Mouse (Mus musculus): Measurements from ENCODE around the gene Plpp3.

Plpp3 gene

DNA sequence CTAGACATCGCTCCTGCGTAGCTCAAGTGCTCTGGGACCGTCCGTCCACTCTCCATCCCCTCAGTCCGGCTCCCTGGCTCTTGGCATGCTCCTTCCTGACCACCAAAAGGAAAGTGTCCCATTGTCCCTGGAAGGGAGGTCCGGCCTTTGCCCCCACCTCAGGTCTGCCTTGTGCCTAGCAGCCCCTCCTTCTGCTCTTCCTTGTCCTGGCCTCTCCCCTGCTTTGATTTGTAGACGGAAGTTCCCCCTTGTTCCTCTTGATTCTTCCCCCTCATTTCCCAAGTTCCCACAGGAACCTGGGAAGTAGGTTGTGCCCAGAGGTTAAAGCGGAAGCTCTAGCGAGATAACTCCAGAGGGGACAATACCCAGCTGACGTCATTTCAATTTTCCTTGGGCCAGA, 61.1 kb downstream of the Plpp3 start:
- DNase-seq (ENCODE audit: extremely low spot score): no peak

DNA sequence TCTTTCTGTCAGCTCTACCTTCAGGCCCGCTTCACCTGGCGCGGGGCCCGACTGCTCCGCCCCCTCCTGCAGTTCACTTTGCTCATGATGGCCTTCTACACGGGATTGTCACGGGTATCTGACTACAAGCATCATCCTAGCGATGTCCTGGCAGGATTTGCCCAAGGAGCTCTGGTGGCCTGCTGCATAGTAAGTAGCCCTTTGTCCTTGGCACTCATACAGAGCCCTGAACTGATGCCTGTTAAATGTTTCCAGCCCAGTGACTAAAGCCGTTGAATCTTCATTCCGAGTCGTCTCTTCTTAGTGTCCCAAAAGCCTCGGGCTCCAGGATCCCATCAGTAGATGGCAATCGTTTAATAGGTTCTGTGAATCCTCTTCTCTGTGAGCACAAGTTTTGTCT, 62.2 kb downstream of the Plpp3 start:
- DNase-seq (ENCODE audit: extremely low spot score): no peak

DNA sequence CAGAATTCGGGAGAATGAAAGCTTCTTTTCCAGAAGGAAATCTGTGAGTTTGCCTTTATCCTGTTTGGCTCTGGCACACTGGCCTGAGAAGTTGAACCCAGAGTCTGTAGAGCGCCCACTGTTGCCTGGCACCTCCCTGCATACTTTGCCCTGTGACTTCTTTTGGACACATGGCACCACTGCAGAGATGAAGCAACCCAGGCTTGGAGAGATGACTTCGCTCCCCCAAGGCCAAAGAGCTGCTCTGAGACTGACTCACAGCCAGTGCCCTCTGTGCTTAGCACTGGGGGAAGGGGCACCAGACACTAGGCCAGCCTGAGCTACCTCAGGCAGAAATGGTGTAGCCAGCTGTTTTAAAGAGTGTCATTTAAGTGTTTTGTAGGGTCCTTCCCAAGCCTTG, 63.7 kb downstream of the Plpp3 start:
- no peak for DNase-seq (ENCODE audit: extremely low spot score)

DNA sequence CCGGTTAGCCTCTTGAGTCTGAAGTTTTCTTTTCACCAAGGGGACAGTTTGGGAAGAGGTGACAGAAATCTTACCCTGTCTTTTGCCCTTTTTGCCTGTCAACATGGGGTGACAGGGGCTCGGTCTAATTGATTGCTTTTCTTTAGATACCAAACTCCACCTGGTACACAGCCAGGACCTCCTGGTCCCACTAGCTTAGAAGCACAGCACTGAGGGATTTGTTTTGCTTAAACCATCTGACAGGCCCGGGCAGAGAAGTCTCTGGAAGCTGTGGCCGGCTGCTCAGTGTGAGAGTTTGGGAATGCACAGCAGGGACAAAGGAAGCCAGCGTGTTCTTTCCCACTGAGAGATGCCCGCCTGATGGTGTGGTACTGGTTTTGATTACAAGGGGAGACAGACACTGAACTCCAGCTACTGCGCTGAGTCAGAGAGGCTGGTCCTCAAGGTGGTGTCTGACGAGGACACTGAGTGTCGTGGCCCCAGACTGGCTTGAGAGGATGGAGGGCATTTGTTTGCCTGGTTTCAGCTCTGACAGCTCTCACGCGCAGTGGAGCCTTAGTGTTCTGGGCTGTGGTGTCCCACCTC, 64.2 kb downstream of the Plpp3 start:
- DNase-seq (ENCODE audit: extremely low spot score): no peak

DNA sequence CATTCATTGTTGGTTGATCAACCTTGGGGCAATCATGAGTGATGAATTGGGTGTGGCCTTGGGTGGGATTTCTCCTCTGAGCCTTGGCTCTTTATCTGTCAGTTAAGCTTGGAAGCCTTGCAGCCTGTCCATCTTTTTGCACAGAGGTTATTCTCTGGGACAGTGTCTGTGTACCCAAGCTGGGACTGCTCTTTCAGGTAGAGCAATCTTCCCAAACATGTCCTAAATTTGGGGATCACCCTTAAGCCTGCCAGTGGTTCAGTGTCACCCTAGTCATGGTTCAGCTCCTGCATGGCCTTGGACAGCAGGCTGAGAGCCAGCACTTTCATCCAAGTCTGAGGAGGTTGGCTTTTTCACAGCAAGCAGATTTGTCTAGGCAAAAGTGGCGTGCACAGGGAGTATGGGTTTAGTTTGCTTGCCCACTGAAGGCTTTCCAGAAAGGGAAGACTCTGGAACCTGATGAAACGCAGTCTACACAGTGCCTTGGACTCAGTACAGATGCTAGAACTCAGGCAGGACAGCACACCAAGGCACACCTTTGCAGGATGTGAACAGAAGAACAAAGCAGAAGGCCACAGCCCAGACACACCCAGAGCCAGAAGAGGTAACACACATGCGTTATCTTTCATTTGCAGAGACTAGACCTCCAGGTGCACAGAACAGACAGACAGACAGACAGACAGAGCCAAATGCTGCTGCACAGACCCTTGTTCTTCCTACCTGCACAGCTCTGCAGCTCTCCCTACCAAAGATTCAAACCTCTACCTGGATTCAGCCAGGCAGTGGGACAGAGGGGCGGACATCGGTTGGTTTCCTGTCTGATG, 66.2 kb downstream of the Plpp3 start:
- DNase-seq (ENCODE audit: extremely low spot score): no peak

DNA sequence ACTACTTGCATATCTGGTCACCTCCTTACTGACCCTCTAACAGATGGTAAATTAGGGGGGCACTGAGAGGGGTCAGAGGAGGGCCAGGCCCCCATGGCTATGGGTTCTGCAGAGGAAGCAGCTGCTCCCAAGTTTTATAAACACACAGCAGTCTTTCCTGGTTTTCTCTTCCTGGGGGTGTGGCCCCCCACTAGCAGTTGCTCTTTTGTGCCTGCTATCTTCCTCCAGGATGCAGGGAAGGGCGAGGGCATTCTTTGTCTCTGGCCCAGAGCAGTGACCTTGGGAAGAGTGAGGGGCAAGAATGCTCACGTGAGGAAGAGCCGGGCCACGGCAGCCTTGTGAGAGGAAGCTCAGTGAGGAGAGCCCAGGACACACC, 66.8 kb downstream of the Plpp3 start:
- DNase-seq (ENCODE audit: extremely low spot score): no peak

DNA sequence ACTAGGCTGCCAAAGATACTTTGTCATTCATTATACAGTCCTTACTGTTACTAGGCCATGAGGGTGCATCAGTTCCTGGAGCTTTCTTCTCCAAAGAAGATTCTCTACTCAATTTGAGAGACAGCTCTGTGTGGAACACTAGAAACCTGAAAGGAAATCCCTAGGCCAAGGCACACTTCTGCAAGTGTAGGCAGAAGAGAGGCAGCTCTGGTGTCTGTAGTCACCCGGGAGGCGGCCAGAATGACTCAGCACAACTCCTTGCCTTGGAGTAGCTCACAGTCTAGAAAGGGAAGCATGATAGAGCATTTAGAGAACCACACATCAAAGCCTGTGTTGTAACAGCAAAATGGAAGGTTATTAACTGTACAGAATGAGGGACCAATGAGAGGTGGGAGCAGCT, 68.4 kb downstream of the Plpp3 start:
- DNase-seq (ENCODE audit: extremely low spot score): no peak

DNA sequence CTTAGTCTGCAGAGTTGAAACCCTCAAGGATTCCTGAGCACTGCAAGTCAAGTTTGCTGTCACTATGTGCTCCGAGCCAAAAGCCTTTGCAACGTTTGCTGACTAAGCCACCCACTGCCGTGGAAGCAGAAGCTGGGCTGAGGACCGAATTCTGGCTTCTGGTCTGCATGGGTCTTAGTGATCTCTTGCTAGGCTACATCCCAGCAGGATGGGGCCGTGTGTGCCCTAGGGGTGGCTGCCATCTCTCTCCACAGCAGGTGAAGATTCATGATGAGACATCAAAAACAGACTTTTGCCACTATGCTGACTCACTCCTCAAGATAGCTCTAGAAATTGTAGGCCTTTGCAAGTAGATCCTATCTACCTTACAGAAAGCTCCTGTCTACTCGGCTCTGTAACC, 69.2 kb downstream of the Plpp3 start:
- DNase-seq (ENCODE audit: extremely low spot score): no peak

DNA sequence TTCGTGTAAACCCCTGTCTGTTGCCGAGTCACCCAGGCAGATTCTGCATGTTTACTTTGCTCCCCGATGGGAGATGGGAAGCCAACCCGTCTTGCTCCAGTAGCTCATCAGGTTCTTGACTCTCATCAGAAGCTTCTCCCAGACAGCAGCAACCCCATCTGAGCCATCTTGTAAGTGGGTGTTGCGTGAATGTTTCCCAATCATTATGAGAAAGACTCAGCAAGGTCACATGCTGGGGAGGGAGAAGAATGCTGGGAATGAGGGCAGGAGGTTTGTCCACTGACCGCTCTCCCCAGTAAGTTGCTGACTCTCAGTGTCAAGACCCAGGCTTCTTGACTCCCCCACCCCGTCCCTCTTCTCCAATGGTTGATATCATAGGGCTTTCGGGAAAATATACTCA, 73.0 kb downstream of the Plpp3 start:
- DNase-seq (ENCODE audit: extremely low spot score): no peak

DNA sequence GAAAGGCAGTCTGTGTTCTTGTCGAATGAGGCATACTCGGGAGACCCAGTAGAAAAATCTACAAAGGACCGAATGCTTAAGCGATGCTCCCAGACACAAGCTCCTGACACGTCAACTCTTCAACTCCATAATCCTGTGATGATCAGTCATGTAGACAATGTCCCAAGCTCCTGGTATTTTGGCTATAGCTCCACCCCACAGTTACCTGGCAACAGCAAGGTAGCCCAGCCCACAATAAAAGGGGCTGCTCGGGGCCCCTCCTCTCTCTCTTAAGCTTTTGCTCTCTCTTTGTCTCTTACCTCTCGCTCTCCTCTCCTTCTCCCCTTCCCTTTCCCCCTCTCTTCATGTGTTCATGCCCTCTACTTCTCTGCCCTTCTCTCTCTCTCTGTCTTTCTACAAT, 83.1 kb downstream of the Plpp3 start:
- DNase-seq (ENCODE audit: extremely low spot score): no peak

DNA sequence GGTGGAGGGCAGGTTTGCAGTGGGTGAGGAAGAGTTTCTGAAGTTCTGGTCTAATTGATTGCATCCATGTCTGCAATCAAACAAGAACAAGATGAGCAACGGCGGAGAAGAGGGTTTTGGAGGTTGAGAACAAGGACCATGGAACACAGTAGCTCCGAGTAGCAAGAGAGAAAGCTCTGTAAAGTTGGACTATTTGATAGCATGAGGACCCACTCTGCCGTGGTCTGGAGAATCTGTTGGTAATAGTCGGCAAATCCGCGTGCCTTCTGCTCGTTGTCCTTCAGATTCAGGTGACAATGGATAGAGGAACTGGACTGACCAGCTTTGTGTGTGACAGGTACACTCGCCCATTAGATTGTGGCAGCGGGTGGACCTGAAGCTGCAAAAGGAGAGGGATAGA, 87.8 kb downstream of the Plpp3 start:
- DNase-seq (ENCODE audit: extremely low spot score): no peak

DNA sequence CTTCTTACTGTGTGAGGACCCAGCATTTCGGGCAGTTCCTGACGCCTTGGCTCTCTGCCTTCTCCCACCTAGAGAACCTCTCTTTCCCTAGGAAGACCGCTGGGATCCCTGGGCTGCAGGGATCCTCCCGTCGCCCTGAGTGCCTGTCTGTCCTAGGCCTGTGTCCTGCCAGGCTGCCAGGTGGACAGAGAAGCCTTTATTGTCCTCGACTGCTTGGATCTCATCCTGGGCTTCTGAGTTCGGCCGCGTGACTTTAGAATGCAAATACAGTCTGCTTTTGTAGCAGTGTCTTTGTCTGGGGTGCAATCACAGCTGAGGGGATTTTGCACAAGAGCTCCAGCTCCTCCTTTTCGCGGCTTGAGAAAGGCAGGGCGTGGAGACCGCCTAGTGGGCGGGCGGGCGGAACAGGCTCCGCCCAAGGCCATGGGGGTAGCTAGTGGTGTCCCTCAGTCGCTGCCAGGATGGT, 88.4 kb downstream of the Plpp3 start:
- peak; percentile 71 for DNase-seq (ENCODE audit: extremely low spot score)

DNA sequence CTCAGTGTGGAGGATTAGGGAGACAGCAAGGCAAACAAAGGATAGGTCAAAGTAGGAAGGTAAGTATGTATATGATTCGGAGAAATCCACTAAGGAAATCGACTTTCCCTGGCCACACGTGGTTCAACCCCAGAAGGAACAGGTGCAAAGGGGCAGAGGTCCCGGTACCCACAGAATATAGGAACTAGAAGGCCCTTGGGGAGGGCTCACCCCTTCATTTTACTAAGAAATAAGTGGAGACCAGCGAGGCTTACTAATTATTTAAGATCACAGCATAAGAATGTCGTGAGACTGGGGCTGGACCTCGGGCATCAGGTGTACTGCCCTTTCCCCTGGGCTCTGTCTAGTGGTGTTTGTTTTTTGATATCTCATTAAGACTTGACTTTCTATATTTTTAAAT, 89.2 kb downstream of the Plpp3 start:
- no peak for DNase-seq (ENCODE audit: extremely low spot score)

DNA sequence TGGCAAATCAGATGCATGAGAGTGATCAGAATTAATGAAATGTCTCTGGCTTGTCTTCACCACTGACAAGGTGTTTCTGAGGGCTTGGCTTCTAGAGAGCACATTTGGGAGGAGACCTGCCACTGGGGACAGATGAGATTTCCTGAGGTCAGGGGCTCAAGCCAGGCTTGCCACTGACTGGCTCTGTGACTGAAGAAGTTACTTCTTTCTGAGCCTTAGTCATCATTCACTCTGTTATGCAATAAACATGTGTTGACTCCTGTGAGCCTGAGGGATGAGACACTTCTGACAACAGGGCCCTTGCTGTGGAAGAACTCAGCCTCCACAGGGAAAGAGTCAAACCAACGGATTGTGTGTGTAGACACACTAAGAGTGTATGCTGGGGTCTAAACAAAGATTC, 91.0 kb downstream of the Plpp3 start:
- DNase-seq (ENCODE audit: extremely low spot score): no peak

DNA sequence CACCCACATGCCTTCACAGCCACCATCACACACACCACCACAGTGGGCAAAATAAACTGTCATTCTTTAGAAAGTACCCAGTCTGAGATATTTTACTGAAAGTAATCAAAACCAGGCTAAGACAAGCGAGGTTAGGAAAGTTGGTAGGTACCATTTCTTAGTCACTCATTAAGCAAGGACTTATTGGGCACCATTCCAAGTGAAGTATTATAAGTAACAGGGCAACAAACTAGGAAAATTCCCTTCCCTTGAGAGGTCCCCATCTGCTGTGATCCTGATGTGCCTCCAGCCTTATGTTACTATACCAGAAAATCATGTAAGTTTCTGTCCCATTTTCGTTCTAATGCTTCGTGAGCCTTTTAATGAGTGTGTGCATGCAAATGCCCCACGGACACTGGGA, 92.1 kb downstream of the Plpp3 start:
- DNase-seq (ENCODE audit: extremely low spot score): no peak

DNA sequence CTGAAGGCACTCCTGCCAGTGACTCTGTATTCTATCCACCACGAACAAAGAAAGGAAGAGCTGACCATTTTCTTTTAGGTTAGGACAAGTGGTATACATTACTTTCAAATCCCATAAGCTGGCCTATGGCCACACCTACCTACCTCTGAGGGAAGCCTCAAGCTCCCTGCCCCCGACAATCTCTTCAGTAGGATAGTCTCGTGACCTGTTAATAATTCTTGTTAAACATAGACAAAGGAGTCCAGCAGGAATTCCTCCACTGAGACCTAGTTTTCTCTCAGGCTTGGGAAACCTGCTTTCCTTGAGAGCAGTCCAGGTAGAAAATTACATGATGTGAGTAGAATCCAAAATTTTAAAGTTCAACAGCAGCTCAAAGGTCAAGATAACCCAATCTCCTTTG, 93.8 kb downstream of the Plpp3 start:
- no peak for DNase-seq (ENCODE audit: extremely low spot score)

DNA sequence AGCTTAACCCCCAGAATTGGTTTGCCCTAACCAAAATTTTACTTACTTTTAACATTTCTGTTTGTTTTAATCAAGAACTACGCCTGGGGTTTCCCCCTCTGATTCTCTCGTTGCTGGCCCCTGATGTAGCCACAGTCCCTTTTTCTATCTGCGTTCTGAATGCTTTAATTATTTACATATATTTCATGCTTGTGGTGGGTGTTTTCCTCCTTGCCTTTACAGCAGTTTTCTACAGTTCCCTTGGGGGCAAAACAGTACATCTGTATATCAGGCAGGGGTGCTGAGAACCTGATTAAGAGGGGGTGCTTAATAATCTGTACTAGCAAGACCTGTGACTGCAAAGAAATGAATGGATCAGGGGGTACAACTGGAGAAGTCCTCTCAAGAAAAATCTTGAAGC, 94.9 kb downstream of the Plpp3 start:
- no peak for DNase-seq (ENCODE audit: extremely low spot score)

DNA sequence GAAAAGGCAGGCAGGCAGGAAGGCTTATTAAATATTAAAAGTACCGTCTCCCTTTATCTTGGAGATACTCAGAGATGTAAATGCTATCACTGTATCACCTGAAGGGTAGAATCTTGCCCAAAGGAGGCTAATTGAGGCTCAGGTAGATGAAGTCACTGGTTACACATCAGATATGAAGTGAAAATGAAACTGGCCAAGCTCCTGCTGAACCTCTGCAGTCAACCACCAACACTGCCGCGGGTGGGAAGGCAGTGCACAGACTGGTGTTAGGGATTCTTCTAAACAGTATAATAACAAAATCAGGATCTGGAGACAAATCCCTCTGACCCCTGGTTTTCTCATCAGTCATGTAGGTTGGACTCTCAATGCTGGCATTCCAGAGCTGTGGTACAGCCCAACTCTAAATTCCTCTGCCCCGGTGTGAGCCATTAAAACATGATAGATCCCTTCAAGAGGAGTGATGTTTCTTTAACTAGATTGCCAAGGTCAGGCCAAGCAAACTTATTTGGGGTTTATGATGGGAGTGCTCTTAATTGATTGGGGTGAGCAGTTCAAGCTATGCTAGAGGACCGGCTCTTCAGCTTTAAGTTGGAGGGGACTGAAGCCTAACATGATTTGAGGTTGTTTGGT, 95.5 kb downstream of the Plpp3 start:
- no peak for DNase-seq (ENCODE audit: extremely low spot score)

DNA sequence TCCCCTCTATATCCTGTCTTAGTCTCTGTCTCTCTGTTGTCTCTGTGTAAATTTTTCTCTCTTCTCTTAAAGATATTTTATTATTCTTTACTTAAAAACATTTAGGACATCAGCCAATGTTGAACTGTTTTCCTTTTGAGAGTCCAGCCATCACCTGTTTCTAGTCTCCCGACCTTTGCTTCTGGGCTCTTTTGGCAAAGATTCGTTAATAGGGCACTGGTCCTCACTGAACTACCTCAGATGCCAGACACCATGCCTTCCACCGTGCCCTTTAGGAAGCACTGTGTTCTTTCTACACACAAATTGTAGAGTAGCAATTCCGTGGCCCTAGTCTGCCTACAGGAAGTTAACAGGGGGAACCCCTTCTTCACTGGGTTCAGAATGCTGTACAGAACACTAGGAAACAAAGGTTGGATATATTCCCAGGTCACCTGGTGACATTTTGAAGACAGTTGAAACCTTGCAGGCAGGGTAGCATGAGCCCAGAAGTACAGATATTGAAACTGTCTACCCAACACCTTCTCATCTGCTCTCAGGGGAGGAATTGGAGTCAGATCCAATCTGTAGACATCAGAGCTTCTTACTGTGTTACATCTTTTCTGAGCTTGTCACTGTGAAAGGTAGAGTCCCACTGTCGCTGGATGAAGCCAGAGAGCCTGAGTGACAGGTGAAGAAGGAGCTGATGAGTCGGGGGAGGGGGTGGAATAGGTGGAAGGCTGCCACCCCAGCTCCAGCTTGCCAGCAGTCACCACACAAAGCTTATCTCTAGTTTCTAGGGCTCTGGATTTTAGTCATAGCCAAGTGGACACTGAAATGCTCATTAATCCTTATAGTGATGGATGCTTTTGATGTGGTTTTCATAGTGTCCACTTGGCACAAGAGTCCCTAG, 96.5 kb downstream of the Plpp3 start:
- DNase-seq (ENCODE audit: extremely low spot score): no peak

DNA sequence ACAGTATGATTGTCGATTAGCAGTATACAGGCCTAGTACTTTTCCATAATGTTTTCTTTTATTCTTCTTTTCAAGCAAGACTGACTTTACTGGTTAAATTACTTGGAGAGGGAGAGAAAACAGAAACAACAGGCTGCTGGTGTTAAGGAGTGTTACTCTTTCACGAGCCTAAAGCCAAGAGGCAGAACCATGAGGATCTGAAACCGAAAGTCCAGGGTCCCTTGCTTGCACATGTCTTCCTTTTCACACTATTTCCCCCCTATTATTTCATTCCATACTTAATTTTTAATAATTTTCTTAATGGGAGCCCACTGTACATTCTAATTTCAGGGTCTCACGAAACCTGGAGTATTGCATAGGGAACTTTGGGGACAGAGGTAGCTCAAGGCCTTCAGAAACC, 97.2 kb downstream of the Plpp3 start:
- no peak for DNase-seq (ENCODE audit: extremely low spot score)

DNA sequence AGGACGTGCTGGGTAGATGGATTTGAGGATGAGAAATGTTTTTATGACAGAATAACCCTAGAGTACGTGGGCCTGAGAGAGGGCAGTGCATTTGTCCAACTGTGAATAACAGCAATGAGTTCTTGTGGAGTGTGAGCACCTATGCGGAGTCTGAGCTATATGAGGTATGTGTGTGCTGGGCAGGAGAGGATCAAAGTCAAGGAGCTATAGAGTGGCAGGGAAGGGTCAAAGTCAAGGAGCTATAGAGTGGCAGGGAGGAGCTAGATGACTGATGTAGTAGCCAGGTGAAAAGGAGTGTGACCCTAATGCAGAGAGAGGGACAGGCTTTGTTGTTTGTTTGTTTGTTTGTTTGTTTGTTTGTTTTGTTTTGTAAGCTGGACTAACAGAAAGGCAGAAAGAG, 98.0 kb downstream of the Plpp3 start:
- DNase-seq (ENCODE audit: extremely low spot score): no peak
